Mouse (Mus musculus): ENCODE measurements around the gene Acbd6. TPM values are rescaled to one million over a fixed set of nuclear protein-coding genes. Genes with fewer than 3 reads are reported as not detected.

The Acbd6 gene
- polyA plus RNA-seq, 1 experiment from 2014 or later = 83.5 TPM

GRCm38 (mm10) chr1:155529120-155529963 is 28.6 kb upstream of the Acbd6 start:
- peaks cover 18% of the 10 kb centered on the region for H3K27me3 ChIP-seq
- H3K36me3 ChIP-seq = no peaks in the 10 kb centered on the region
- no peak for ATAC-seq (ENCODE audit: low FRiP score, low read depth)
- H3K4me1 ChIP-seq = peaks cover 49% of the 10 kb centered on the region
- H3K9ac ChIP-seq (replicated peaks) = no peak overlapping the region
- WGBS = 68% methylated on average over 19 of the region's 19 CpGs
- H3K9me3 ChIP-seq = no peaks in the 10 kb centered on the region
- no peak overlapping the region for H3K4me2 ChIP-seq (replicated peaks)
- no peak overlapping the region for H3K27ac ChIP-seq (replicated peaks)
- H3K4me3 ChIP-seq = no peak overlapping the region

- 45% methylated on average over 21 of the region's 21 CpGs for WGBS
- Histone ChIP-seq H3K9ac (replicated peaks) (no peak overlapping the region), H3K9me3 (no peaks in the 10 kb centered on the region), H3K27ac (replicated peaks) (peak overlapping the region; percentile 61; the same call in 1 of the 2 replicates), H3K36me3 (no peaks in the 10 kb centered on the region), H3K27me3 (peaks cover 18% of the 10 kb centered on the region), H3K4me3 (no peak overlapping the region), H3K4me2 (replicated peaks) (peak overlapping the region; percentile 23; the same call in 1 of the 2 replicates), H3K4me1 (peaks cover 49% of the 10 kb centered on the region)
- ATAC-seq (ENCODE audit: low FRiP score, low read depth) = peak; percentile 48; the same call in 1 of the 2 replicates
These were observed 27.1 kb upstream of the Acbd6 start for GRCm38 (mm10) chr1:155530561-155531457.

GRCm38 (mm10) chr1:155532396-155532795 is 25.5 kb upstream of the Acbd6 start:
- Histone ChIP-seq H3K27me3 (peaks cover 14% of the 10 kb centered on the region), H3K4me3 (no peak overlapping the region), H3K27ac (replicated peaks) (no peak overlapping the region), H3K4me1 (peaks cover 41% of the 10 kb centered on the region), H3K9ac (replicated peaks) (no peak overlapping the region), H3K9me3 (no peaks in the 10 kb centered on the region), H3K36me3 (no peaks in the 10 kb centered on the region), H3K4me2 (replicated peaks) (no peak overlapping the region)
- 89% methylated on average over 5 of the region's 5 CpGs for WGBS
- ATAC-seq (ENCODE audit: low FRiP score, low read depth) = no peak

GRCm38 (mm10) chr1:155532833-155533688 is 24.9 kb upstream of the Acbd6 start:
- no peak overlapping the region for H3K27ac ChIP-seq (replicated peaks)
- WGBS = 80% methylated on average over 9 of the region's 9 CpGs
- peaks cover 34% of the 10 kb centered on the region for H3K4me1 ChIP-seq
- no peak overlapping the region for H3K9ac ChIP-seq (replicated peaks)
- no peaks in the 10 kb centered on the region for H3K36me3 ChIP-seq
- no peak overlapping the region for H3K4me3 ChIP-seq
- H3K4me2 ChIP-seq (replicated peaks) = no peak overlapping the region
- no peak for ATAC-seq (ENCODE audit: low FRiP score, low read depth)
- peaks cover 14% of the 10 kb centered on the region for H3K27me3 ChIP-seq
- no peaks in the 10 kb centered on the region for H3K9me3 ChIP-seq

- Histone ChIP-seq H3K27me3 (peaks cover 14% of the 10 kb centered on the region), H3K4me1 (peaks cover 29% of the 10 kb centered on the region)
These were observed 24.3 kb upstream of the Acbd6 start for GRCm38 (mm10) chr1:155533689-155533965.

GRCm38 (mm10) chr1:155537005-155537642 is 20.8 kb upstream of the Acbd6 start:
- Histone ChIP-seq H3K27me3 (peaks cover 3% of the 10 kb centered on the region; the same call in 1 of the 2 replicates), H3K36me3 (no peaks in the 10 kb centered on the region), H3K27ac (replicated peaks) (no peak overlapping the region), H3K9ac (replicated peaks) (no peak overlapping the region), H3K4me1 (no peaks in the 10 kb centered on the region), H3K9me3 (no peaks in the 10 kb centered on the region), H3K4me3 (no peak overlapping the region), H3K4me2 (replicated peaks) (no peak overlapping the region)
- WGBS = 3% methylated on average over 2 of the region's 2 CpGs
- ATAC-seq (ENCODE audit: low FRiP score, low read depth) = no peak

More at GRCm38 (mm10) chr1:155533689-155533965, 24.3 kb upstream of the Acbd6 start:
- Histone ChIP-seq H3K4me2 (replicated peaks) (no peak overlapping the region), H3K27ac (replicated peaks) (no peak overlapping the region), H3K4me3 (no peak overlapping the region), H3K9ac (replicated peaks) (no peak overlapping the region), H3K9me3 (no peaks in the 10 kb centered on the region), H3K36me3 (no peaks in the 10 kb centered on the region)
- ATAC-seq (ENCODE audit: low FRiP score, low read depth) = no peak
- 76% methylated on average over 3 of the region's 3 CpGs for WGBS

GRCm38 (mm10) chr1:155538006-155538405 is 19.9 kb upstream of the Acbd6 start:
- Histone ChIP-seq H3K9ac (replicated peaks) (no peak overlapping the region), H3K36me3 (no peaks in the 10 kb centered on the region), H3K27me3 (peaks cover 1% of the 10 kb centered on the region; the same call in 1 of the 2 replicates), H3K4me1 (no peaks in the 10 kb centered on the region), H3K4me3 (no peak overlapping the region), H3K27ac (replicated peaks) (no peak overlapping the region), H3K9me3 (no peaks in the 10 kb centered on the region), H3K4me2 (replicated peaks) (no peak overlapping the region)
- no peak for ATAC-seq (ENCODE audit: low FRiP score, low read depth)
- WGBS = 71% methylated on average over 7 of the region's 7 CpGs

GRCm38 (mm10) chr1:155557642-155558011 is 293 bp upstream of the Acbd6 start:
- H3K4me1 ChIP-seq = peaks cover 18% of the 10 kb centered on the region
- no peaks in the 10 kb centered on the region for H3K36me3 ChIP-seq
- 0 out of 2 replicates have a peak, but pooled peaks cover 7% of the 10 kb centered on the region for H3K9me3 ChIP-seq
- H3K27ac ChIP-seq (replicated peaks) = peak overlapping the region; percentile 71; the same call in 1 of the 2 replicates
- peak overlapping the region; percentile 84 for H3K9ac ChIP-seq (replicated peaks)
- H3K27me3 ChIP-seq = no peaks in the 10 kb centered on the region
- WGBS = 58% methylated on average over 9 of the region's 9 CpGs
- H3K4me2 ChIP-seq (replicated peaks) = peak overlapping the region; percentile 84
- no peak for ATAC-seq (ENCODE audit: low FRiP score, low read depth)
- peak overlapping the region; percentile 71 for H3K4me3 ChIP-seq

- Histone ChIP-seq H3K27ac (replicated peaks) (no peak overlapping the region), H3K9ac (replicated peaks) (no peak overlapping the region), H3K9me3 (no peaks in the 10 kb centered on the region), H3K4me3 (no peak overlapping the region), H3K36me3 (no peaks in the 10 kb centered on the region), H3K4me1 (peaks cover 18% of the 10 kb centered on the region), H3K27me3 (no peaks in the 10 kb centered on the region), H3K4me2 (replicated peaks) (peak overlapping the region; percentile 2; the same call in 1 of the 2 replicates)
- ATAC-seq (ENCODE audit: low FRiP score, low read depth) = no peak
- WGBS = 83% methylated on average over 4 of the region's 4 CpGs
These were observed 2.1 kb downstream of the Acbd6 start for GRCm38 (mm10) chr1:155560021-155560420.

GRCm38 (mm10) chr1:155560678-155561077 is 2.8 kb downstream of the Acbd6 start:
- H3K36me3 ChIP-seq = peaks cover 6% of the 10 kb centered on the region; the same call in 1 of the 2 replicates
- no peak overlapping the region for H3K9ac ChIP-seq (replicated peaks)
- ATAC-seq (ENCODE audit: low FRiP score, low read depth) = no peak
- H3K4me1 ChIP-seq = peaks cover 18% of the 10 kb centered on the region
- no peak overlapping the region for H3K4me3 ChIP-seq
- no peak overlapping the region for H3K4me2 ChIP-seq (replicated peaks)
- 95% methylated on average over 2 of the region's 2 CpGs for WGBS
- no peaks in the 10 kb centered on the region for H3K9me3 ChIP-seq
- H3K27me3 ChIP-seq = no peaks in the 10 kb centered on the region
- H3K27ac ChIP-seq (replicated peaks) = no peak overlapping the region

GRCm38 (mm10) chr1:155562206-155562605 is 4.3 kb downstream of the Acbd6 start:
- H3K4me3 ChIP-seq = no peak overlapping the region
- H3K27ac ChIP-seq (replicated peaks) = no peak overlapping the region
- peaks cover 11% of the 10 kb centered on the region; the same call in 1 of the 2 replicates for H3K36me3 ChIP-seq
- WGBS = 88% methylated on average over 6 of the region's 6 CpGs
- H3K9ac ChIP-seq (replicated peaks) = no peak overlapping the region
- H3K9me3 ChIP-seq = no peaks in the 10 kb centered on the region
- ATAC-seq (ENCODE audit: low FRiP score, low read depth) = no peak
- no peak overlapping the region for H3K4me2 ChIP-seq (replicated peaks)
- no peaks in the 10 kb centered on the region for H3K27me3 ChIP-seq
- H3K4me1 ChIP-seq = peaks cover 18% of the 10 kb centered on the region

Measured in midbrain, embryonic 12.5 days (tissue).